Mouse (Mus musculus): ENCODE measurements at regions not wholly inside any gene's neighbourhood (a gene's known extent, or its start where the extent isn't known, plus 50 kb on each side); places are given as distances from the start of the nearest gene placed in this dataset.

DNA sequence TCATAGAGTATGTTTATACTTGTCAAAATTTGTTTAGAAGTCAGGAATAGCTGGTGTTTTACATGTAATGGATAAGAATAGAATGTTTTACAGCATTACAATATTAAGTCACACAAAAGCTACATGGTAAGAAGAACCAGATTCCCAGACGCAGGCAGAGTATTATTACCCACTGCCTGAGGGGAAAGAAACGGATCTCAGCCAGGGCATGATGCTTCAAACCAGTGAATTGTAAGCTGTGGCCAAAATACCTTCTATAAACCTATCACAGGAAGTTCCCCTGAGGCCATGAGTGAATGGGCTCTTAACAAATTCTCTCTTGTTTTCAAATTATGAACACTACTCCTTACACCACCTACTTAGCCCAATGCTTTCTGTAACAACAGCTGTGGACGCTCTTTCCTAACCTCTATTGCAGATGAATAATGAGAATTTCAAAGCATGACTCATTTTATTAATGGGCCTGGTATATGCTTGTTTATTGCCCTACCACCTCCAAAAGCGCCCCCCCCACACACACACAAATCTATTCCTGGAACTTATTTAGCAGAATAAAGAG, 932.0 kb downstream of the Jrkl start:
- TF ChIP-seq POLR2A (IDR thresholded peaks at IDR 0.05; ENCODE audit: insufficient read length, low read depth) (no peak), E2F4 (IDR thresholded peaks at IDR 0.05; ENCODE audit: insufficient read depth) (no peak), MYOG (IDR thresholded peaks at IDR 0.05; ENCODE audit: control insufficient read depth in 1 of 3, insufficient read depth in 1 of 3, insufficient read length in 2 of 3, low read depth in 2 of 3) (no peak), TCF12 (IDR thresholded peaks at IDR 0.05; ENCODE audit: insufficient read depth, poor library complexity, severe bottlenecking) (no peak), REST (IDR thresholded peaks at IDR 0.05; ENCODE audit: insufficient read depth, insufficient read length) (no peak), USF1 (IDR thresholded peaks at IDR 0.05; ENCODE audit: low read depth) (no peak), MYOD1 (IDR thresholded peaks at IDR 0.05; ENCODE audit: control insufficient read depth in 1 of 3, insufficient read length in 2 of 3, low read depth in 2 of 3) (no peak), CEBPB (IDR thresholded peaks at IDR 0.05; ENCODE audit: insufficient read depth, poor library complexity, severe bottlenecking) (no peak)
- Histone ChIP-seq H3K79me2 (ENCODE audit: control insufficient read depth, insufficient read depth) (no peaks in the 10 kb centered on the region), H3K4me2 (ENCODE audit: low read depth) (peak overlapping the region; percentile 24), H3K4me3 (no peak overlapping the region), H3K36me3 (ENCODE audit: control insufficient read depth, insufficient read depth) (no peaks in the 10 kb centered on the region), H3K27me3 (ENCODE audit: control insufficient read depth, insufficient read depth, insufficient read length) (no peaks in the 10 kb centered on the region), H3ac (ENCODE audit: control insufficient read depth, insufficient read length) (no peak overlapping the region)

DNA sequence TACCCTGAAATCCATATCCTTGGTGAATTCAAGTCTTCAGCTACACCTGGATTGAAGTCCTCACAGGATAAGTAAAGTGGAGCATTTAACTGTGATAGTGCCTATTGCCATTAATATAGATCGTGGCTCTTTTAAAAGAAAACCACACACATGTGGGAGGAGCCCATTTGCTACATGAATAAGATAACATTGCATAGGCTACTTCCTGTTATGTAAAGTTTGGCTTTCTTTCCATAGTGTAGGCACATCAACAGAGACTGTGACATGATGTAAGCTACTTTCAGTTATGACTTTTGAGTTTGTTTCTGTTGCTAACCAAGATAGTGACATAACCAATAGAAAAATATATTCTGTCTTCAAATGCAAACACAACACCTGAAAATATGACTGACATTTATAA, 932.6 kb downstream of the Jrkl start:
- Histone ChIP-seq H3ac (ENCODE audit: control insufficient read depth, insufficient read length) (no peak overlapping the region), H3K27me3 (ENCODE audit: control insufficient read depth, insufficient read depth, insufficient read length) (no peaks in the 10 kb centered on the region), H3K4me3 (no peak overlapping the region), H3K79me2 (ENCODE audit: control insufficient read depth, insufficient read depth) (no peaks in the 10 kb centered on the region), H3K4me2 (ENCODE audit: low read depth) (no peak overlapping the region), H3K36me3 (ENCODE audit: control insufficient read depth, insufficient read depth) (no peaks in the 10 kb centered on the region)
- no peak for TF ChIP-seq MYOG (IDR thresholded peaks at IDR 0.05; ENCODE audit: control insufficient read depth in 1 of 3, insufficient read depth in 1 of 3, insufficient read length in 2 of 3, low read depth in 2 of 3)
- no peak for TF ChIP-seq E2F4 (IDR thresholded peaks at IDR 0.05; ENCODE audit: insufficient read depth)
- TF ChIP-seq MYOD1 (IDR thresholded peaks at IDR 0.05; ENCODE audit: control insufficient read depth in 1 of 3, insufficient read length in 2 of 3, low read depth in 2 of 3) = no peak
- TF ChIP-seq USF1 (IDR thresholded peaks at IDR 0.05; ENCODE audit: low read depth) = no peak
- TF ChIP-seq POLR2A (IDR thresholded peaks at IDR 0.05; ENCODE audit: insufficient read length, low read depth) = no peak
- no peak for TF ChIP-seq SRF (IDR thresholded peaks at IDR 0.05; ENCODE audit: control insufficient read depth, insufficient read length, low read depth)

Measured in myocyte (in vitro differentiated cells).